Mouse (Mus musculus) layer of hippocampus, adult 9-10 months (tissue): ENCODE data around the gene Sept5.

Source experiments
- DNase-seq: peaks from one replicate; pipeline ENCODE4 v3.0.0; 2022; ENCODE audit warnings: low spot score

The Sept5 gene

GRCm38 (mm10) chr16:18632059-18632458 is 2.3 kb upstream of the Sept5 start:
- DNase-seq: no peak

GRCm38 (mm10) chr16:18631141-18631540 is 1.4 kb upstream of the Sept5 start:
- no peak for DNase-seq

GRCm38 (mm10) chr16:18630291-18630690 is 537 bp upstream of the Sept5 start:
- DNase-seq: no peak

GRCm38 (mm10) chr16:18628948-18629340 is 810 bp downstream of the Sept5 start:
- no peak for DNase-seq

GRCm38 (mm10) chr16:18628206-18628947 is 1.4 kb downstream of the Sept5 start:
- DNase-seq: no peak

- no peak for DNase-seq
Measured at GRCm38 (mm10) chr16:18627163-18627562, 2.6 kb downstream of the Sept5 start.

GRCm38 (mm10) chr16:18626376-18626878 is 3.3 kb downstream of the Sept5 start, which contains the start of gene Gm49601:
Gm49601 (minus strand) TSS chr16:18626427.
- peak; percentile 63 for DNase-seq

GRCm38 (mm10) chr16:18625791-18626311 is 3.9 kb downstream of the Sept5 start:
- DNase-seq: no peak

GRCm38 (mm10) chr16:18625097-18625496 is 4.7 kb downstream of the Sept5 start:
- no peak for DNase-seq

- no peak for DNase-seq
Measured at GRCm38 (mm10) chr16:18624641-18625040, 5.1 kb downstream of the Sept5 start.

GRCm38 (mm10) chr16:18623751-18624540 is 5.8 kb downstream of the Sept5 start:
- DNase-seq: no peak

GRCm38 (mm10) chr16:18622916-18623750 is 6.6 kb downstream of the Sept5 start:
- no peak for DNase-seq

GRCm38 (mm10) chr16:18622019-18622418 is 7.7 kb downstream of the Sept5 start, which contains the start of gene Gp1bb:
Gp1bb (minus strand) TSS chr16:18622403.
- DNase-seq: no peak

- no peak for DNase-seq
Measured at GRCm38 (mm10) chr16:18621362-18622001, 8.3 kb downstream of the Sept5 start.

- no peak for DNase-seq
Measured at GRCm38 (mm10) chr16:18620601-18621361, 9.0 kb downstream of the Sept5 start.

- no peak for DNase-seq
Measured at GRCm38 (mm10) chr16:18620201-18620600, 9.6 kb downstream of the Sept5 start.

GRCm38 (mm10) chr16:18619110-18619509 is 10.6 kb downstream of the Sept5 start:
- no peak for DNase-seq

- no peak for DNase-seq
Measured at GRCm38 (mm10) chr16:18618297-18618696, 11.5 kb downstream of the Sept5 start.

GRCm38 (mm10) chr16:18617370-18618065 is 12.2 kb downstream of the Sept5 start:
- DNase-seq: peak; percentile 93

- no peak for DNase-seq
Measured at GRCm38 (mm10) chr16:18613301-18613700, 16.5 kb downstream of the Sept5 start.
